Mouse (Mus musculus): ENCODE results near the gene Gp1ba. TPM values are rescaled to one million over a fixed set of nuclear protein-coding genes. Genes with fewer than 3 reads are reported as not detected.
A peak's percentile ranks its signal among the peaks of the same experiment; 100 is the strongest.

Gp1ba gene
- under 1 TPM; 0.16 to 0.26 TPM for total RNA-seq (2021)

DNA sequence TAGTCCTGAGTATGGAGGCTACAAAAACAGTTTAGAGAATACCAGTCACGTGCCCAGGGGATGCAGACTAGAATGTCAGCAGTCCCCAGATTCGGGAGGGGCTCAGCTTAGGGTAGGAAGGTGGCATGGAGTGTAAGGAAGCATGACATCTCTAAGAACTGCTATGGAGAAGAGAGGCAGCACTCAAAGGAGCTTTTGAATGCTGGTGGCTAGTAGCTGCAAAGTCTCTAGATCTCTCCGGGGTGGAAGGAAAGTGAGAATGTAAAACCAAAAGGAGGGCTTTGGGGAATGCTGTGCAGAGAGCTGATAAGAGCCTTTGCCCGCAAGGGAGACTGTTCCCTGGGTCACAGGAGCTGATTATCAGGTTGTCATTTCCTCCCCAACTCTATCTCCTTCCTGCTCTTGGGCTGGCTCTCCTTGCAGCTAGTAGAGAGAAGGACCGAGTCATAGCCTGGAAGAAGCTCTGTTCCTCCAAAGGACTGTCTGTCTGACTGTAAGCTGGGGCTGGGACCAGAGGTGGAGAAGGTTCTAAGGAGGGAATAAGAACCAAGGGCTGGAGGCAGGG, at the start of gene Gp1ba:
Gene Gp1ba, plus strand, starts transcription at position 409 of the 565 bp plus-strand sequence.
- DNase-seq = peak; percentile 3

DNA sequence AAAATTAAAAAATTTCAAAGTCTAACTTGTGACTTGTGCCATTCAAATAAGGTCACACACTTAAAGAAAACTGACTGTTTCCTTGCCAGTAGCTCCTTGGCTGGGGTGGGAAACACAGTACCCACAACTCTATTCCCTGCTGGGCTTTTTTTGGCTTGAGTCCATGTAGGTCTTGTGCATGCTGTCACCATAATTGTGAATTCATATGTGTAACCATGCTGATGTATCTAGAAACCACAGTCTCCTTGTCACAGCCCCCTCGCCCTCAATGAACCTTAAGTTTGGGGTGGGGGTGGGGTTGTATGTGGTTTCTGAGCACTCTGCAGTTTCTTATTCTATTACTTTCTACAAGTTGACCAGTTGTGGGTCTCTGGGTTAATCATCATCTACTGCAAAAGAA, 47.2 kb upstream of the Gp1ba start:
- DNase-seq = no peak

DNA sequence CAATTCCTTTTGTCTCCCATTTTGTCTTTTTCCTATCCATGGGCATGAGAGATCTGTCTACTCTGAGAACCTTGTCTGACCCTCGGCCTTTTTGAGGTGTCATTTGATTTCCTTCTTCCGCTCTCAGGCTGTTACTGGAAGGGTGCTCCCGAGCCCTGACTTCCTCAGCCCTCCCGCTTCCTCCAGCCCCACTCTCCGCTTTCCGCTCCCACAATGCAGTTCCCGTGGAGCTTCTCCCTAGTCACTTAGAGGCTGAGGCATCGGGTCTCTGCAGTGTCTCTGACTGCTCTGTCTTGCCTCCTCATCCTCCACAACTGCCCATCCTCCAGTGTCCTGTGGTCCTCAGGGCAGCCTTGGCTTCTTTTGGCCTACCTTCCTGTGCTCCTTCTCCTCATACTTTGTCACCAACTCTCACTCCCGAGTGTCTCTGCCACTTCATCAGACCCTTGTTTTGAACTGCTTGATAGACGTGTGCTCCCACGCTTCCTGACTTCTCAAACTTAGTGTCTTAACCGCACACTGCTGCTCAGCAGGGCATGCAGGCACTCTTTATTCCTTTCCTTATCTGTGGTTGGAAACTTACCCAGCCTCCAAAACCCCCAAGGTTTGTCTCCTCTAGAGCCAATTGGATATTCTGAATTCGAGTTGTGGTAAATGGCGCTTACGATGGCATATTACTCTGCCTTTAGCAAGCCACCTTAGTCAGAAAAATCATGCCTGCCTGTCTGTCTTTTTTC, 44.5 kb upstream of the Gp1ba start:
- DNase-seq = peak; percentile 36

DNA sequence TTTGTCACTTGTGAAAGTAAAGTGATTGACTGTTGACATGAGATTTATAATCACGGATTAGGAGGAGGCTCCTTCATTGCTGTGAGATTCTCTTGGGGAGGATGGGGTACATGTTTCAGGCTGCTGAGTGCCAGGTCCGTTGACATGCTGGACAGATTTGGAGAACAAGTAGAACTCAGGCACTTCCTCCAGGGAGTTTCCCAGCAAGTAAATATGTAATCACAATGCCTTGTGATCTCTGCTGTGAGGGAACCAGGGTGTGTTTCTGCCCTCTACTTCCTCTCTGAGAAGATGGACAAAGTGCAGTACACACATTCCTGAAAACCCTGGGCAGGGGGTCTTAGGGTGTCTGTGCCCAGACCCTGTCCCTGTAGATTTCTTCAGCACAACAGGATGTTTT, 43.3 kb upstream of the Gp1ba start:
- DNase-seq = no peak

DNA sequence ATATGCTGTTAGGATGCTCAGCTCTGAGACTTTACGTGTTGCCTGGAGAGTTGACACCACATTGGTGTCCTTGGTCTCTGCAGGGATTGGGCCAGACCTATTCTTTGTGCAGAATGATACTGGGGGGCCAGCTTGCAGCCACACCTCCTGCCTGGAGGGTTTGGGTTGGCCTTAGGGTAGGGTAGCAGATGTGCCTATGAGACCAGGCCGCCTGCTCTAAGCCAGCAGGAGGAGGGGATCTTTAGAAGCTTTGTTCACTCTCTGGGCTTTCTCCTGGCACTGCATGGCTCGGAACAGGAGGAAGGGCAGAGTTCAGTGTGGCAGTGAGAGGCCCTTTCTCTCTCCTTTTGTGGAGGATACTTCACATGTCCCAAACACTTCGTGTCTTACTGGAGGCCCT, 42.8 kb upstream of the Gp1ba start:
- no peak for DNase-seq

DNA sequence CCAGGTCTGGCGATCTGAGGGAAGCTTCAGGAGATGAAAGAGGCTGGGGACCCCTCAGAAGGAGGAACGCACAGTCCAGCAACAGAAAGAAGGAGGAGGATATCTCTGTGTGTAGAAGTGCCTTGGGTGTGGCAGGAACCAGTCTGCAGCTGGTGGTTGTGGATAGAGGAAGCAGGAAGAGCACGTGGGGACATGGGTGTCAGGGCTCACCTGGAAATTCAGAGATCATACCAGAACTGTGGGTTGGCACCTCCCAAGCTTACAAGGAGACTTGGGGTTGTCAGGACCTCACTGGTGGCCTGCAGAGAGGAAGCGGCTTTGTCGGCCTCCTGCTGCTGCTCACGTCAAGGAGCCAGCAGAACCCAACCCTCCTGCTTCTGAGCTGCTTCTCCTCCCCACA, 41.6 kb upstream of the Gp1ba start:
- no peak for DNase-seq

DNA sequence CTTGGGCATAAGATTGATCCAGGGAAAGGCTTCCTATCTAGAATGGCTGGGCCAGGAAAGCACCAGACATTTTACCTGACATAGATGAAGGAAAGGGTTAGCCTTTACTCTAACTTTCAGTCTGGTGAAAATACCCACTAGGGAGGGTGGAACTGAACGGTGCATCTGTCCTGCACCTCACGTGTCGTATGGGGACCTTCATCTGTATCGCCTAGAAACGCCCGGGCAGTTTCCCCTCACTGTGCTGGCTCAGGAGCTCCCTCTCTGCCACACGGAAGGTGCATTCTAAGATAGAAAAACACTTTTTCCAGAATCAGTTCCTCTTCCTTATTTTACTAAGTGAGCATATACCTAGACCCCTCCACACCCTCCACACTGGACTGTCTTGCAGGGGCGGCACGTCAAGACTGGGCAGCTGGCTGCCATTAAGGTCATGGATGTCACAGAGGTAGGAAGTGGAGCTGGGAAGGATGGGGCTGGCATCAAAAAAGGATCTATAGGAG, 40.4 kb upstream of the Gp1ba start:
- DNase-seq = no peak

DNA sequence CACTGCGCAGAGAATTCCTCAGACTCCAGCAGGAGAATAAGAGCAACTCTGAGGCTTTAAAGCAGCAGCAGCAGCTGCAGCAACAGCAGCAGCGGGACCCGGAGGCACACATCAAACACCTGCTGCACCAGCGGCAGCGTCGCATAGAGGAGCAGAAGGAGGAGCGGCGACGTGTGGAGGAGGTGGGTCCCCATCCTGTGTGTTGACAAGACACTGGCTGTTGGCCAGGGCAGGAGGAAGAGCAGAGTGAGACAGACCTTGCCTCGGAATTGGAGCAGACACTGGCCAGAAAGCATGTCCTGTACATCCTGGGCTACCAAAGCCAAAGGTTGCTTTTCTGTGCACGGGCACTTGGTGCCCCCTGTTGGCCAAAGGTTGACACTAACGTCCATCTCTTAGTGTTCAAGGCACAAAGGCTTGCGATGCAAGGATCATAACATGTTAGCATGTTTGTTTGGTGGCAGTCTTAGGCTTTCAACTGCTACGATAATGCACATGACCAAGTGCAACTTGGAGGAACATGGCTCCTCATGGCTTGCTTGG, 33.8 kb upstream of the Gp1ba start:
- DNase-seq = peak; percentile 86

DNA sequence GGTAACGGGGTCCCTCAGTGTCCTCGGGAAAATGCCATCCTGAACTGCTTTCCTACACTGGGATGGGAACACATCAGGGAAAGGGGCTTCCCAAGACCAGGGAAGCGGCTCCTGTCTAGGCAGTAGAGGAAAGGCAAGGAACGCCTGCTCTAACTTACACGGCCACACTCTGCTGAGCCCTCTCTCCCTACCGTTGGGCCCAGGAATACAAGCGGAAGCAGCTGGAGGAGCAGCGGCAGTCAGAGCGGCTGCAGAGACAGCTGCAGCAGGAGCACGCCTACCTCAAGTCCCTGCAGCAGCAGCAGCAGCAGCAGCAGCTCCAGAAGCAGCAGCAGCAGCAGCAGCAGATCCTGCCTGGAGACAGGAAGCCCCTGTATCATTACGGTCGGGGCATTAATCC, 32.2 kb upstream of the Gp1ba start:
- no peak for DNase-seq

DNA sequence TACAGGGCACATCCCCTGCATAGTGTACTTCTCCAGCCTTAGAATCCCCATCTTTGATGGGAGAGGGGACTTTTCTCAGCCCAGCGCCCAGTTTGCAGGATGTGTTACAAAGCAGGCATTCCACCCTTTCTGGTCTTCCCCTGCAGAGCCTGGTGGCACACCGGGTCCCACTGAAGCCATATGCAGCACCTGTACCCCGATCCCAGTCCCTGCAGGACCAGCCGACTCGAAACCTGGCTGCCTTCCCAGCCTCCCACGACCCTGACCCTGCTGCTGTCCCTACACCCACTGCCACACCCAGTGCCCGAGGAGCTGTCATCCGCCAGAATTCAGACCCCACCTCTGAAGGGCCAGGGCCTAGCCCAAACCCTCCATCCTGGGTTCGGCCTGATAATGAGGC, 31.3 kb upstream of the Gp1ba start:
- DNase-seq = no peak

DNA sequence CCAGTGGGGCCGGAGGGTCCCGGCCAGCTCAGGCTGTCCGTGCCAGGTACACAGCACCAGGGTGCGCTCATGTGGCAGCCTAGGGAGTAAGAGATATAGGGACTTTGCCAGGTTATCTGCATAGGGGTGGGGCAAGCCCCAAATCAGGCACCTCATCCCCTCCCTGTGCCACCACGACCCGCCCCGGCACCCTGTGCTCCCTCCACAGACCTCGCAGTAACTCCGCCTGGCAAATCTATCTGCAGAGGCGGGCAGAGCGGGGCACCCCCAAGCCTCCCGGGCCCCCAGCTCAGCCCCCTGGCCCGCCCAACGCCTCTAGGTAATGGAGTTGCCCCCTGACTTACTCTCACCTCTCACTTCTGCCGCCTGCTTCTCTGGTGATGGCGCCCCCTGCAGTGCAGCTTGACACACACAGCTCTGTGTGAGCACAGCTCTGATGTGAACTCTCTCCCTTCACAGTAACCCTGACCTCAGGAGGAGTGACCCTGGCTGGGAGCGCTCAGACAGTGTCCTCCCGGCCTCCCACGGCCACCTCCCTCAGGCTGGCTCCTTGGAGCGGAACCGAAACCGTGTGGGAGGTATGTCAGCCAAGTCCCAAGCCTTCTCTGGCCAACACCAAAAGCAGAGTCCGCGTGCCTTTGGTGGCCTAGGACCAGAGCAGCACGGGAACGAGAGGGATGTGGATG, 30.4 kb upstream of the Gp1ba start:
- peak; percentile 36 for DNase-seq

DNA sequence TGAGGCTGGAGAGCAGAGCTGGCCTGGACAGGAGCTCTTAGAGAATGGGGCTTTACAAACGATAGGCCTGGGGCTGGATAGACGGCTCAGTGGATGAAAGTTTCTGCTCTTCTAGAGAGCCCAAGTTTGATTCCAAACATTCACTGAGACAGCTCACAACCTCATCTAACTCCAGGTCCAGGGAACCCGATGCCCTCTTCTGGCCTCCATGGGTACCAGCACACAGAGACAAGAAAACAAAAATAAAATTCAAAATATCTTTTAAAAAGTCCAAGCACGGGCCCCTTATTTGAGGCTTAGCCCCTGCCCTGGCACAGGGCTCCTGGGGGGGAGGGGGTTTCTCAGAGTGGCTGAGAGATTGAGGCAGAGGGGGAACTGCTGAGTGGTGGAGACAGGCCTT, 28.2 kb upstream of the Gp1ba start:
- DNase-seq = no peak

DNA sequence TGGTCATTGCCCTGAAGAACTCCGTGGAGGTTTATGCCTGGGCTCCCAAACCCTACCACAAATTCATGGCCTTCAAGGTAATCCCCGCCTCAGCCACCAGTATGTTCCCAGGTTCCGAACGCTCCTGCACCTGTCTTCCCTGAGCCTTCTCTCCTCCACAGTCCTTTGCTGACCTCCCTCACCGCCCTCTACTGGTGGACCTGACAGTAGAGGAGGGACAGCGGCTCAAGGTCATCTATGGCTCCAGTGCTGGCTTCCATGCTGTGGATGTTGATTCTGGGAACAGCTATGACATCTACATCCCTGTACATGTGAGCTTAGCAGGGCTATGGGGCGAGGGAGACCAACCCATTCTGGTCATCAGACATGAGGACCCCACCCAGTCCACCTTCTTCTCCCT, 26.4 kb upstream of the Gp1ba start:
- no peak for DNase-seq

DNA sequence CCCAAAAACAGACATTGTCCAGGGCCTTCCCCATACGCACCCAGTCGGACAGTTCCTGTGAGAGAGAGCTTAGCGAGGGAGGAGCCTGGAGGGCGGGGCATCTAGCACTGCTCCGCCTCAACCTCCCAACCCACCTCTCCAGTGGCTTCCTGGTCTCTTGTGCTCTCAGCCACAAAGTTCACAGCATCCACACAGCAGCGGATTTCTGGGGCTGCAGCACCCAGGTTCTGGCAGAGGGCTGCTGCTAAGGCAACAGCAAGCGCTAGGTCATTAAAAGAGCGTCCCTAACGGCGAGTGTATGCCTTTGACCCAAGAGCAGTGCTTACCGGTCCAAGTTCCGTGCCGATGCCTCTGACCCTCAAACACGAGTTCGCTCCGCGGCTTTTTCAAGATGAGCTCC, 23.8 kb upstream of the Gp1ba start:
- DNase-seq = peak; percentile 63

DNA sequence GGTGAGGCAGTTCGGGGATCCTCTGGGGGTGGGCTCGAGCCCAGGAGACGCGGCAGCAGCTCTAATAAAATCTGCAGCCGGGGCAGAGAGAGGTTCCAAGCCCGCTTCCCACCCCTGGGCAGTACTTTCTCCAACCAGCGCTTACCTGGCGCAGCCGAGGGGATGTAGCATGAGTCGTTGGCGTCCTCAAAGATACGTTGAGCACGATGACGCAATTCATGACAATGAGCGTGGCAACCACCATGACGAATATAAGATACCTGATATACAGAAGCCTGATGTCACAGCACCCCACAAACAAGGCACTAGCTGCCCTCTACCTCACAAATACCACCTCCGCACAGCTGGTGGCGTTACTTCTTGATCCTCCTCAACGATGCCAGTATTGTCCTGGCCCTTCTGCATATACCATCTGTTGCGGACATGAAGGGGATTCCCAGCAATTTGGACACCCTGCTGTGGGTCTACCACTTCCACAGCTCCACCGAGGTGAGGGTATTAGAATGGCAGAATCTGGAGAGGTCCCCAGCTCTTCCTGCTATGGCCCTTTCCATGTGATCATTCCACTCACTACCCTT, 23.3 kb upstream of the Gp1ba start, which contains the start of gene 4930544D05Rik:
Gene 4930544D05Rik, plus strand, starts transcription at position 333 of the 578 bp plus-strand sequence.
- DNase-seq = no peak

DNA sequence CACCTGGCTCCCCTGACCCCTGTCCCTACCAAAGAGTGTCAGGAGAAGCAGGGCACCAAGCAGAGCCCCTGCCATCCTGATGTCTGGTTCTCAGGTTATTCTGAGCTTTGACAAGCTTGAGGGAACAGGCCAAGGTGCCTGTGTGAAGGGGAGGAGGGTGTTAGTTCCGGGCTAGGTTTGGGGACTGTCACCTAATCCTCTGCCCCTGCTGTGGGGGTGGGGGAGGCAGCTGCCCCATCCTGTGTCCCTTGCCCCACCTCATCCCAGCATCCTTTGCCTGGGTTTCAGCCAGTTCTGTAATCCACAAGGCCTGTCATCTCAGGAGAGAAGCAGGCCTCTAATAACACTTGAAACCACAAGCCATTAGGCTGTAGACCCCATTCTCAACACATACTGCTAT, 19.8 kb upstream of the Gp1ba start, which contains the start of gene Chrne:
Gene Chrne, minus strand, starts transcription at position 116 of the 400 bp plus-strand sequence.
- no peak for DNase-seq

DNA sequence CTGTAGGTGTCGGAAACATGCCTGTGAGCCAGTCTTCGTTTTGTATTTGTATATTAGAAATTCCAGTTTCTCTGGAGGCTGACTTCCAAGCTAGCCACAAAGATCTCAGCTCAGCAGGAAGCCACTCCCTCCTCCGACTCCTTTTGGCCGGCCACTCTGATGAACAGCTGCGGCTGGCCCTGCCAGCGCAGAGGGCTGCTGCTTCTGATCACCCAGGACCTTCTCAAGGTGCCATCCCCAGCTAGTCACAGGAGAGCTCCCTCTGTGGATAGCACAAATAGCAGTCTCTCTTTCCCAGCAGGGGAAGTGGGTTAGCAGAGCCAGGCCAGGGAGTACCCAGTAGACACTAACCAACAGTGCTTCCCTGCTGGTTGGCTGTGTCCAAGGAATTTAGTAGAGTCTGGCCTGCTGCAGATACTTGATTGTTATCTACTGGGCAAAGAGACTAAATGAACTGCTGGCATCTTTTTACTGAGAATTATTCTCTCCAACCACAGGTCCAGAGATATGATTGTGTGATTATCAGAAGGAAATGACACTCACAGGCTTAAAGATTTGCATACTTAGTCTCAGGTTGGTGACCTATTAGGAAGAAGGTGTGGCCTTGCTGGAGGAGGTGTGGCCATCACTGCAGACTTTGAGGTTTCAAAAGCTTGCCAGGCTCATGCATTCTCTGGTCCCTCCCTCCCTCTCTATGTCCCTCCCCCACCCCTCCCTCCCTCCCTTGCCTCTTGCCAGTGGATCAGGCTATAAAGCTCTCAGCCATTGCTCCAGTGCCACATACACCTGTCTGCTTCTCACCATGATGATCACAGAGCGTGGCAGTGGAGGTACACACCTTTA, 16.7 kb upstream of the Gp1ba start:
- DNase-seq = no peak

DNA sequence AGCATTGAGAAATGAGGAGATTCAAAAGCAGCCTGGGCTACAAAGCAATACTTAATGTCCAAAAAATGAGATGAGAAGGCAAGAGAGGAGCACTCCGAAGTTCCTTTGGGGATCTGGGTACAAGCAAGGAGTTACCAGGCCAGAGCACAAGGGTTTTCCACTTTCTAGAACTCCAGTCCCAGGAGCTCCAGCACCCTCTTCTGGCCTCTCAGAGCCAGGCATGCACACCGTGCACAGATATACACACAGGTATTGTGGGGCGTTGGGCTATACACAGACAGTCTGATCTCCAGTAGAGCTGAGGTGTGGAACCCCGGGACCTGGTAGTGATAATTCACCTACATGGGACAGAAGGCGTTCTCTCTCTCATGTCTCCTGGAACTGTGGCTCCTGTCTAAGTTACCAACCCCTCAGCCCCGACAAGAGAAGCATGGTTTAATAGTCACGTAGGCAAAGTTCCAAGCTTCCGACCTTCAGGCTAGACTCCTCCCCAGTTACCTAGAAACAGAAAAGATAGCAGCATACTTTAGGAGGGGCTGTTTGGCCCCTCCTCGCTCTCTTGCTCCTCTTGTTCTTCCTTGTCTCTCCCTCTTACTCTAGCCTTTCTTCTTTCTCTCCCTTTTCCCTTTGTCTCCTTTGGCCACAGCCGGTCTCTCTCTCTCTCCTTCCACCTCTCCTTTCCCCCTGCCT, 15.7 kb upstream of the Gp1ba start:
- DNase-seq = no peak

DNA sequence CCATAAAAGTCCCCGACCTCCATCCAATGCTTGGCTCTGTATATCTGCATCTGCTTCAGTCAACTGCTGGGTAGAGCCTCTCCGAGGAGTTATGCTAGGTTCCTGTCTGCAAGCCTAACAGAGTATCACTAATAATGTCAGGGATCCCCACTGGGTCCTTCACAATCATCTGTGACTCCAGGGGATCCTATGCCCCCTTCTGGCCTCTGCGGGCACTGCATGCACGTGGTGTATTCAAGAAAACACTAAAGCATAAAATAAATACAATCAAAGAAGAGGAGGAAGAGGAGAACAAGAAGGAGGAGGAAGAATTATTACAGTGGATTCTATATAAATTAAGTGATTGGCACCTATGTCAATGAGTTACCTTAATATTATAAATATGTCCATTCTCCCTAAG, 13.4 kb upstream of the Gp1ba start:
- DNase-seq = peak; percentile 66

DNA sequence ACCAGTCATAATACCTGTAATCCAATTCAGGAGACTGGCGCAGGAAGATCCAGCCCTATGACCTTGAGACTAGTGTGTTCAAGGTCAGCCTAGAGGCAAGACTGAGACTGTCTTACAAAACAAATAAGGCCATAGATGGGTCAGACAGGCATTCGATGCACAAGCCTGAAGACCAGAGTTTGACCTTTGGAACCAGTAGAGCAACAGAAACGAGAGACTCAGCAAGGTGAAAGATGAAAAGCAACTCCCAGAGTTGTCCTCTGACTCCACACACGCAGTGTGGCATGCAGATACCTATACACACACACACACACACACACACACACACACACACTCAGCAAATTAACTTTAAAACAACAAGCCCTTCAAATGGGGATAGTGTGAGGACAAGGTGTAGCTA, 12.0 kb upstream of the Gp1ba start:
- DNase-seq = no peak

DNA sequence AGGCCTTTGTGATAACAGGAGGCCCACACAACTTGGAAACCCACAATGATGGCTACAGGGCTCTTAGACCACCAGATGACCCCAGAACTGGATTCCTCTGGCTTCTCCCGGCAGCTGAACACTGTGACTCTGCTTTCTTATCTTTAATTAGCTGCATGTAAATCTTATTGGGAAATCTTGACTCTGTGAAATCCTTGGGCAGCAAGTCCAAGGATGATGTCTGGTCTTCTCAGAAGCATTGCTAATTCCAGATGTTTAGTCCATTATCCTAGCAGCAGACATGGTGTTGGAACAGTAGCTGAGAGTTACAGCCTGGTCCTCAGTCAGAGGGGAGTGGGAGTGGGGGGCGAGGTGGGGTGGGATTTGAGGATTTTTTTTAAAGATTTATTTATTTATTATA, 10.5 kb upstream of the Gp1ba start:
- no peak for DNase-seq

Measured in heart, postnatal 4 days (tissue).